Mouse (Mus musculus) MN1 (cell line): Measurements from ENCODE around the gene Cycs.

Experiments
- DNase-seq: peaks from one replicate; pipeline ENCODE4 v3.0.0-alpha.2; 2016; ENCODE audit warnings: low spot score

Gene Cycs

DNA sequence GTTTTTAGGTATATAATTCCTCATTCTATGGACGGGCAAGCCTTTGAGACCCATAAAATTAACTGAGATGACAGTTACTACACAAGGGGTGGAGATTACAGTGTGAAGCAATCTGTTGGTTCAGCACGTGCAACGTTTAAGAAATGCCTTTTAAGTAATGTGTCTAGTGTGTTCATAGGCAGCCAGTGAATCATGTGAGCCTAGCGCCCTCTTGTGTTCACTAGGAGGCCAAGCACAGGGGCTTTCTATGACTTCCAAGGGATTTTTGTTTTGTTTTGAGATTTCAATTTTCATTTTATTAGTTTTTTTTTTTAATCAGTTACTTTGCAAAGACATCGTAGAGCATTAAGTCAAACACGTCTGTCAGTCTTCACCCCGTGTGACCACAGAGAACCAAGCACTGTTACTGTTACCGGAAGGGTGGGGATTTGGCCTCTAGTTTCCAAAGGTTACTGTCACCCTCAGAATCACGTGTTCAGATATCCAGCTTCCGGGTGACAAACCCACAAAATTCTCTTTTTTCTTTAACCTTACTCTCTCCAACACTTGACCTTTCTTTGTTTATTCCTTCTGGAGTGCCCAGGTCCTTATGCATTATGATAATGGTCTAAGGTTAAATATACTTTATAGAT is 20.8 kb downstream of the Cycs start:
- peak; percentile 57 for DNase-seq

DNA sequence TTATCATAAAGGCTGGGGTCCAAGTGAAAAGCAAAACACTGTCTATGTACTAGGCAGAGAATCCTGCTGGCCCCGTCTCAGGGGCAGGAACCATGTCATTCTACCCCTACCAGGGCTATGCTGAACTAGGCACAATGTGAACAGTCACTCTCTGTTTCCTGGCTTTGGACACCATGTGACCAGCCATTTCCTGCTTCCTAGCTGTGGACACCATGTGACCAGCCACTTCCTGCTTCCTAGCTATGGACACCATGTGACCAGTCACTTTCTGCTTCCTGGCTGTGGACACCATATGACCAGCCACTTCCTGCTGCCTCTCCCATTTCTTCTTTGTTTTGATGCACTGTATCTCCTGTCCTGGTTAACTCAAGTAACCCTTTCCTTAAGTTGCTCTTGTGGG is 23.8 kb downstream of the Cycs start:
- no peak for DNase-seq

DNA sequence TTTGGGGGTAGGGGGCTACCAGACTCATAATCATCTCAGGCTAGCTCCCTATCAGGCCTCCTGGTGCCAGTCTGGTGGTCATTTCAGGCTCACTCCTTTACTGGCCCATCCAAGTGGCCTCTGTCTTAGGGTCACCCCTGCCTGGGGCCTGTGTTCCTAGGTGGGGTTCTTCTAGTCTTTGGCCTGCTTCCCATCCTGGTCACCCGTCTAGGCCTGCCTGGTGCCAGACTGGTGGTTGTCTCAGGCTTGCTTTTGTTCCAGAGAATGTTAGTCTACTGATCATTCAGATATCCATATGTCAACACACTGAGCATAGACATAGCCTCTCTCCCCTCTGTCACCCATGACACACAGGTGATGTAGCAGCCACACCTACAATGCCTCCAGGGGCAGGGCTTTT is 26.7 kb downstream of the Cycs start:
- no peak for DNase-seq

DNA sequence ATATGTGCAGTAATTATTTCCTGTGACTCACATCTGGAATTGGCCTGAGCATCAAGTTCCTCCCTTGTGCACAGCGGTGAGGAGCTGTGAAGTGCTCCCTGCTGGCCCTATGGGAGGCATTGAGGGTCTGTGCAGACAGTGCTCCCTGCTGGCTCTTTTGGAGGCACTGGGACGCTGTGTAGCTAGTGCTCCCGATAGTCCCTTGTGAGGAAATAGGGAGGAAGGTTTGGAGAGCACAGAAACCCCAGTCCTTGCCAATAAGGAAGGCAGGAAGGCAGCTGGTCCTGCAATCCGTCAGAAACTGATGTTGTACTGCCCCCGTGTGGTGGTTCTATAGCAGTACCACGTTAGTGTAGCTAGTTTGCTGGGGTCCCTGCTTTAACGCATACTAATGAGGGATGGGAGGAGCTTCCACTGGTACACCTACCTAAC is 29.9 kb downstream of the Cycs start:
- DNase-seq: peak; percentile 84

DNA sequence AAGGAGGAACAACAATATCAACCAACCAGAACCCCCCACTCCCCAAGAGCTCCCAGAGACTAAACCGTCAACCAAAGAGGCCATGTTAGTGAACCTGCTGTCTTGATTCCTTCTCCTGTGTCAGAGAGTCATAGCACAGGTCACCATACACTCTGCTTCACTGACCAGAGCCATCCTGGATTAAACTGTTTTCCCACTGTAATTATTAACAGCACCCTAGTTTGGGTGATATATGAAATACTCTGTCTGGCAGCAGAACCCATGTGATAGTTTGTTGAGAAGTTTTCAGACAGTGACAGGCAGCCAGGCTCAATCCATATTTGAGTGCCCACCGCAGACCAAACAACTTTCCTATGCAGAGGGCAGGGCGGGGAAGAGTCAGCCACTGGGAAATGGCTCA is 31.0 kb downstream of the Cycs start:
- no peak for DNase-seq

DNA sequence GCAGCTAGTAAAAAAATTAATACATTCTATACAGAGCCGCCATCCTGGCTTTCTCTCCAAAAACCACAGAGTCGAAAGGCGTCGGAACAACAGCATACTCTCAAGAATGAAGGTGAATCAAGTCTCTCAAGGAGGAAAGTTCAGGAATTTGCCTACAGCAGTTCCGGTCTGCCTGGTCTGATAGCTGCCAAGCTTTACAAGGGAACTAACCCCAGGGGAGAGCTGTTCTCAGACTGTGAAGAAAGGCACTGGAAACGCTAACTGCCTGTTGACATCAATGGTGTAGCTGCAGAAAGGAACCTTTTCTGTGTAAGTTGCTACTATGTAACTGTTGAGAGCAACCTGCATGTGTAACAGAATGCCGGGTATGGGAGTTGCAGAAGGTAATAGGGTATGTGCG is 34.4 kb downstream of the Cycs start:
- DNase-seq: no peak

DNA sequence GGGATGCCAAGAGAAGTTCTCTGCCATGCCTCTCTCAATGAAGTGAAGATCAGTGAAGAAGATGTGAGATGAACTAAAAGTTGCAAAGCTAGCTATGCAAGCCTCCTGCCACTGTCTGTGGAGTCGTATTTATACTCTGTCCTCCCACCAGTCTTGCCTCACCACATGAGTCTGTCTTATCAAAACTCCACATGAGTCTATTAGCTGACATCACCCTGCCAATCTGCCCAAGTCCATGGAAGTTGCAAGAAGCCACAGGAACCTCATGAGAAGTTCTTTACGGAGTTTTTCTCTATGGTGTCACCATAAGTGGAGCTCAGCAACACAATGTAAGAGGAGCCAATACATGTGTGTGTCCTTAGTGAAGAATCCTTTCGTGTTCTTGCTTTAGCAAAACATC is 35.3 kb downstream of the Cycs start:
- no peak for DNase-seq

DNA sequence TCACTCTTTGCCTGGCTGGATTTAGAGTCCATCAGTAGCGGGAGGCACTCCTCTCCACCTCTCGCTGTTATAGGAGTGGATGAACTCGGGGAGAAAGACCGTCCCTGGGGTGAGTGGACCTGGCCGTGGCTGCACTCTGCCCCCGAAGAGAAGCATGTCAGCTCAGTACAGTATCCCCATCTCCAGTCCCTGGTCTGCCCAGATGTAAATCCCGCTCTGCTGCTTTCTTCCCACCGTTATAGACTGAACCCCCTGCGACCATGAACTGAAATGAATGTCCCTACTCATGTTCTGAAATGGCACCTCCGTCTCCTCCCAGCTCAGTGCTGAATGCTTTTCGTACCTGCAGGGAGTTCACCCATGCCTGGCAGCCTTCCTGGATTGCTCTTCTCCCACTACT is 37.1 kb downstream of the Cycs start:
- DNase-seq: no peak

DNA sequence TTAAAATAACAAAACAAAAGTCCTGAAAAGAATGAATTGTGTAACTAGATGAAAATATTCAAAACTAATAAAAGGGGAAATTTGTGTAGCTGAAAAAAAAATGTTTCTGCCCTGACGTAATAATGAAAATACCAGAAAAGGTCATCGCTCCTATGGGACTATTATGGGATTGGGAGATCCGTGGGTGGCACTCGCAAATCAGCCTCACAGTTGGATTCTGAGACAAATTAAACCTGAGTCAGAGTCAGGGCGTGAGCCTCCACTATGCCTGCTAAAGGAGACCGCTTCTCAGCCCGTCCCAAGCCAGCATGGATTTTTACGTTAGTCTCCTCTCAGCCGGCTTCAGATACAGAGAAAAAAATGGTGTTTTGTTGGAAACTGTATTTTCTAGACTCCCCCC is 38.9 kb downstream of the Cycs start:
- no peak for DNase-seq

DNA sequence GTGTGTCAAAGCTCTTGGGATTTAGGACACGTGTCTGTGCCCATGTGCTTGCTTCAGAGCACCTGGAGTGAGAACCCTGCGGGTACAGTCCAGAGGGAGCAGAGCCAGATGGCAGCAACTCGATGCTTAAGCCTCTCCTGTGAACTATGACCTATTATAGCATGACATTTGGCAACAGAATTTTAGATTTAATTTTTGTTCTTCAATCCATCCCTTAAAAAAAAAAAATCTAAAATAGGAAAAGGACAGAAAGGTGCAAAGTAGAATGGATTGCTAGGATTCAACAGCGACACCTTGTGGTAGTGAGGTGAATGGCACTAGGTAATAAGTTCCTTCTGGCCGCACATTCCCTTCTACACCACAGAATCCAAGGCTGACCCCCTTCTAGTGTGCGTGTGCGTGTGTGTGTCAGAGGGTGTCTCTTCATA is 39.7 kb downstream of the Cycs start:
- DNase-seq: peak; percentile 63

DNA sequence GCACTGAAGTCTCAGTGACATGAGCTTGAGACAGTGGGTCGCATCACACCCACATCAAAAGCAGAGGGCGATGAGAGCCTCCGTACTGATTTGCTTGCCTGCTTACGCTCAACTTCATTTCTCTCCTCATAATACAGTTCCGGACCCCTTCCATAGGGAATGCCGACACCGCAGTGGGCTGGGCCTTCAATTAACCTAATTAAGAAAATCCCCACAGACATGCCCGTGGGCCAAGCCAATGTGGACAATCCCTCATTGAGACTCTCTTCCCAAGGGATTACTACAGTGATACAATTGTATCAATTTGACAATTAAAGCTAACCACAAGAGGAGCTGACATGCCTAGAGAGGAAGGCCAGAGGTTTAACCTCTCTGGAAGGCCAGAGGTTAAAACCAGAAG is 40.5 kb downstream of the Cycs start:
- DNase-seq: no peak

DNA sequence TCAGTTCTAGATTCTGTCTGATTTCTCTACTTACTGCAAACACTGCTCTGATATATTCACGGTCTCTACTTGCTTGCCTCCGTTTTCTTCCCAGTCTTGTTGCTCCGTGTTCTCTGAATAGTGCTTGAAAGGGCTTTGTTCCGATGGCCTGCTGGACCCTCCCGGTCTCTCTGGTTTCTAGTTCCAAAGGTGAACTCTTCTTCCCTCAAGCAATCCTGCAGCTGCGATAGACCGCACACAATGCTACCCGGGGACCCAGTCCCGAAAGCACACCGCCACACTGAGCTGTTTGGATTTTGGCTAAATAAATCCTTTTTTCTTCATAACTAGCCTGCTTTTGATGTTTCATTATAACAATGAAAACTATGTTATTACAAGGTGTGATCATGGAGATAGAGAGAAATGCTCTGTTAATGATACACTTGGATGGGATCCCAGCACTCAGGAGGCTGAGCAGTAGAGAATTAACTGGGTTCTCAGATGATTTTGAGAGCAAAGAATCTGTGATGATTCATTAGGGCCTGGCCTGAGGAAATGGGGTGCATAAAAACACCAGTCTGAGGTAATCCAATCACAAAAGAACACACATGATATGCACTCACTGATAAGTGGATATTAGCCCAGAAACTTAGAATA is 42.0 kb downstream of the Cycs start:
- no peak for DNase-seq

DNA sequence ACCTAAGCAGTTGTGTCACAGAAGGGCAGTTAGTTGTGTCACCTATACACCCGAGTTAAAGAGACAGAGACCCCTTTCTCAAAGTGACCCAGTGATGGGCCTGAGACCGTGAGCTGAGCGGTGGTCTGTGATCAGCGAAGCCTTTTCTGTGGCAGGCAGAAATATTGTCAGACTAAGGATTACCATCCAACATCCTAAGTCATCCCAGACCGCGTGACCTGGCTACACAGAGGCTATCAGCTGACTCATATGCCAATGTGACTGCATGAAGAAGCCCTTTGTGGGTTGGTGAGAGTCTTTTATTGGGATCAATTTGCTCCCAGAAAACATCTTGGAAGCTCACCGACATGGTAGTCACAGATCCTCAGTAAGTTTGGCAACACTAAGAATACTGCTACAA is 43.6 kb downstream of the Cycs start:
- DNase-seq: no peak

DNA sequence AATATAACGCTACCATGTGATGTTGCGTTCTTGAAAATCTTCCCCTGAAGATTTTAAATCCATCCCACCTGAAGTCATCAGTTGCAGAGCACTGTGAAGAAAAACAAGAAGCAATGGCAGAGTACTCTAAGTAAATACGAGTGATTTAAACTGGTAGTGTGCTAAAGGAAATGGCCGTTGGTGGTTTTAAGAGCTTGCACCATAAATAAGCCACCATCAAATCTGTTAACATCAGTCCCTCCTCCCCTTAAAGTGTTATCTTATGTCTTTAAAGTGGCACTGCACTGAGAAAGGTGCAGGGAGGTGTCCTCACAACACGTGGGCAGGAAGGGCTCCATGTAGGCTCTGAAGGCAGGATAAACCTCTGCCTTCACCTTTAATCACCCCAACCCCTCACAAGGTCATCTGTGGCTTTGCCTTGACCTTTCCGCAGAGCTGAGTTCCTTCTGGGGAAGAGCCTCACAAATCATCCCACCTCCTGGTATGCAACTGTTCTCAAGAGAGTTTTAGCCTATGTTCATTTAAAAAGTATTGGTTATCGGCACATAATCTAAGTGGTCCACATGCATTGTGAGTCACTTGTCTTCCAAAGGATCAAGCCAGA is 44.7 kb downstream of the Cycs start:
- no peak for DNase-seq

DNA sequence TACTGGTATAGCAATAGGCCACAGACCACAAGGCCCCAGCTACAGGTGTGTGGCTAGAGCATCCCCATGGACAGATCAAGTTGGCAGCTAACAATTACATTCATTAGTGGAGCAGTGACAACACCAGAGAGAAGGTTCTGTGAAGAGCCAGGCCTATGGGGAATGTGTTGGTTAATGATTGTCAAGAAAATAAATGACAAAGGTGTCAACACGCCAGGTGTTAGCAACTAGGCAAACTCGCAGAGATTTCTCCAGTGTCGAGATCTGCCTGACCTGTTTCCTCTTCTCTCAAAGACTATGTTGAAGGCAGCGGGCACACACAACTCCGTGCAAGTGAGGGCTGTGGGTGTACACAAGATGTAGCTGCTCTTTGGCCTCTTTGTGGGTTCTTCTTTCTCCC is 46.2 kb downstream of the Cycs start:
- DNase-seq: no peak

DNA sequence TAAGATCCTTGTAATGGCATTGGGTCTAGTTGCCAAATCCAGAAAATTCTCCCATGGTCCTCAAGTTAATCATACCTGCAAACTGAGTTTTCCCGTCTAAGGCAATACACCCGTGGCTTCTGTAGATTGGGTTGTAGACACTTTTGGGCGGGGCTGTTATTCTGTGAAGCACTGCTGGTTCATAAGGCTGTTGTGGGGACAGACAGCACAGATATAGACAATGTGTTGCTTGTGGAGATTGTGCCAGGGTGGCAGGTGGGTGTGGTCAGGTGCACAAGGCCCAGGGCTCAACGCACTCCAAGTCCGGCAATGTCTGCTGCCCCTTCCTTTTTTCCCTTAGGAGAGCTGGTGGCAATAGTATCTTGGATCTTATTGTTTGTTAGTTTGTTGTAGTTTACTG is 48.0 kb downstream of the Cycs start:
- DNase-seq: no peak
